Mouse (Mus musculus) liver, adult 2 months (tissue): ENCODE data around the gene Aebp1.

Source experiments
- CTCF ChIP-seq: fragments of 200-500 bp; IDR thresholded peaks from 2 replicates; pipeline ENCODE4 v1.5.1; 2011; ENCODE audit warnings: low read depth, low read length, control low read depth
- POLR2A ChIP-seq: fragments of 200-500 bp; IDR thresholded peaks from 2 replicates; pipeline ENCODE4 v1.6.1; 2011; ENCODE audit warnings: low read length, control low read depth; ENCODE audit not compliant: insufficient read depth; ENCODE audit errors: extremely low read depth

- TF ChIP-seq POLR2A (no peak), CTCF (no peak)
Observed at GRCm38 (mm10) chr11:5819223-5819622, 42.5 kb upstream of the Aebp1 start.
